In the genomic region with DNA sequence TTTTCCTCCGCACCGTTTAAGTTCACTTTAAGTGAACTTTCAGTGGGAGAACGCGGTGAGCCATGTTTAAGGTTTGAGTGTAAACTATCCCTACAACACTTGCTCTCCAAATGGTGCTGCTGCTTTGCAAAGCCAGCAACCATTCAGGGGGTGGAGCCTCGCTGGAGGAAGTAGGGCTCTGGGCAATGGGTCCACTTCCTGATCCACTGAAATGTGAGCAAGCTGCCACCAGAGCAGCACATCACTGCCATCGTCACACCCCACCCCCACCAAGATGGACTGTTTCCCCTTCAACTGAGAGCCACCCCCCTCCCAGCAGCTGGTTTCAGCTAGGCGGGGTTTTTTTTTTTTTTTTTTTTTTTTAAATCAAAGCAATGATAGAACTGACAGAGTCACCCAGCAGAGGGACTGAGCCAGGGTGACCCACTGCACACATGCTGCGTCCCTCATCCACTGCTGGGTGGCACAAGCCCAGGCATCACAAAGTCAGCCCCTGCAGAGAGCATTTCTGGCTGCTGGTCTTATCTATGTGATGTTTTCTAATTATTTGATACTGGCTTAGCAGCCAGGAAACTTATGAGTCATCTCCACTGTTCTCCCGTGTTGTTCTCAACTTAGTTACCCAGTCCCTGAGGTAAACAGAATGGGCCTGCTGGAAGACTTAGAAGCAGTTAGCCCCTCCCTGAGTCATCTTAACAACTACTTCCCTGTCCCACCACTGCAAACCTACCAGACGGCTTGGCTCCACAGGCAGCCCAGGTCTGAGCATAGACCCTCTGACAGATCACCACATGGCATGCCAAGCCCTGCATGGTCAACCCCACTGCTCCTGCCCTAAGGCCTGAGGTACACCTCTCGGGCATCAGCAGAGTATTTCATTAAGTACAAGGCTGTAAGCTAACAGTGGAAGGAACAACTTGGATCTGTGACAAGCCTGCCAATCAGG, we compare ENCODE assay signal across 14 mouse cellular contexts.
A peak's percentile ranks its signal among the peaks of the same experiment; 100 is the strongest.
DNase-seq lines count a peak whose midpoint lies in the region; ATAC-seq and TF ChIP-seq lines count a peak whose summit lies in the region.
"Had no signal": no experiment of that assay in that cellular context is flagged by ENCODE, and none has a peak within 500 bp of the region (broad histone marks: within the 10 kb centered on the region; RNA-seq: fewer than 3 reads in every experiment).

No protein-coding gene starts in this region.

- ATAC-seq in embryonic facial prominence, embryonic 14.5 days (ENCODE audit: low read depth), result 0 out of 2 replicates have a peak, but pooled peaks have one; percentile 17
- 0 out of 2 replicates have a peak, but pooled peaks have one; percentile 24 for ATAC-seq in kidney, embryonic 15.5 days (replicated peaks; ENCODE audit: low FRiP score)
- peak; percentile 68 for ATAC-seq in granulocyte monocyte progenitor cell, adult 5-6 weeks (replicated peaks; ENCODE audit: poor library complexity, severe bottlenecking)
- ATAC-seq: intestine, postnatal 0 days had no signal

- TF ChIP-seq POLR2A in kidney, adult 2 months (IDR thresholded peaks at IDR 0.05; ENCODE audit: low read depth, low read length), result no peak

- H3K27me3 ChIP-seq in embryonic facial prominence, embryonic 14.5 days (replicated peaks; ENCODE audit: control insufficient read depth, insufficient read depth, low read length), result no peaks in the 10 kb centered on the region
- H3K27me3 ChIP-seq in embryonic facial prominence, embryonic 10.5 days (replicated peaks; ENCODE audit: low read depth, poor library complexity, severe bottlenecking), result no peaks in the 10 kb centered on the region
- no peaks in the 10 kb centered on the region for H3K27me3 ChIP-seq in kidney, embryonic 15.5 days
- no peaks in the 10 kb centered on the region for H3K27me3 ChIP-seq in kidney, adult 2 months (replicated peaks; ENCODE audit: control insufficient read depth, insufficient read depth, low read length)
- H3K27me3 ChIP-seq: lung, embryonic 15.5 days had no signal

- H3K4me2 ChIP-seq in embryonic facial prominence, embryonic 14.5 days (ENCODE audit: low read depth, low read length), result no peak overlapping the region
- H3K4me2 ChIP-seq in kidney, embryonic 15.5 days, result no peak overlapping the region
- H3K4me2 ChIP-seq: lung, embryonic 15.5 days had no signal

- H3K4me3 ChIP-seq in embryonic facial prominence, embryonic 14.5 days (ENCODE audit: low read depth, low read length), result no peak overlapping the region
- no peak overlapping the region for H3K4me3 ChIP-seq in embryonic facial prominence, embryonic 10.5 days
- H3K4me3 ChIP-seq in kidney, embryonic 15.5 days (replicated peaks), result no peak overlapping the region
- H3K4me3 ChIP-seq in kidney, adult 2 months (ENCODE audit: insufficient read depth, low read depth, low read length), result no peak overlapping the region
- H3K4me3 ChIP-seq in ES-E14 (ENCODE audit: insufficient read depth in 1 of 2, low read depth in 1 of 2, low read length in 2 of 2, poor library complexity in 1 of 2, severe bottlenecking in 1 of 2), result no peak overlapping the region
- H3K4me3 ChIP-seq: left cerebral cortex, adult 2 months; lung, embryonic 15.5 days had no signal

- H3K27ac ChIP-seq in embryonic facial prominence, embryonic 14.5 days (replicated peaks; ENCODE audit: low read depth, low read length), result no peak overlapping the region
- no peak overlapping the region for H3K27ac ChIP-seq in embryonic facial prominence, embryonic 10.5 days (replicated peaks)
- H3K27ac ChIP-seq in kidney, embryonic 15.5 days, result 0 out of 2 replicates have a peak overlapping the region, but pooled peaks have one; percentile 62
- H3K27ac ChIP-seq in kidney, adult 2 months (ENCODE audit: insufficient read depth, low read depth, low read length), result no peak overlapping the region
- H3K27ac ChIP-seq in ES-E14 (ENCODE audit: insufficient read depth, low read depth, low read length, poor library complexity, severe bottlenecking), result no peak overlapping the region
- H3K27ac ChIP-seq: left cerebral cortex, adult 2 months; lung, embryonic 15.5 days had no signal

- 83% methylated on average over 11 of the region's 11 CpGs for WGBS in embryonic facial prominence, embryonic 14.5 days
- 91% methylated on average over 11 of the region's 11 CpGs for WGBS in embryonic facial prominence, embryonic 10.5 days
- 73% methylated on average over 10 of the region's 11 CpGs for WGBS in kidney, embryonic 15.5 days
- WGBS in kidney, adult 2 months, result 74% methylated on average over 11 of the region's 11 CpGs

- no peak for TF ChIP-seq CTCF in kidney, adult 2 months (conservative IDR thresholded peaks at IDR 0.05; ENCODE audit: insufficient read depth, insufficient read length, low read depth, low read length)

- in situ Hi-C loops in ES-E14 (cut with MboI; ENCODE audit: low sequenced_read_pairs in 2 of 2, unreplicated experiment in 2 of 2), result no loop called here

- H3K9me3 ChIP-seq in embryonic facial prominence, embryonic 14.5 days (ENCODE audit: control insufficient read depth, low read length), result no peaks in the 10 kb centered on the region
- H3K9me3 ChIP-seq in embryonic facial prominence, embryonic 10.5 days, result no peaks in the 10 kb centered on the region
- H3K9me3 ChIP-seq in kidney, embryonic 15.5 days (replicated peaks), result no peaks in the 10 kb centered on the region
- no peaks in the 10 kb centered on the region for H3K9me3 ChIP-seq in ES-E14 (ENCODE audit: control insufficient read depth, insufficient read depth, low read depth, low read length)
- H3K9me3 ChIP-seq: G1E; lung, embryonic 15.5 days had no signal

- DNase-seq in embryonic facial prominence, embryonic 14.5 days (ENCODE audit: low spot score), result no peak
- no peak for DNase-seq in embryonic facial prominence, embryonic 10.5 days (ENCODE audit: low spot score)
- no peak for DNase-seq in kidney, adult 2 months
- no peak for DNase-seq in ES-E14 (ENCODE audit: low read depth, low spot score)
- DNase-seq in spleen, postnatal 4 days (ENCODE audit: low spot score in 2 of 2), result no peak
- DNase-seq in ovary, postnatal 14 days (ENCODE audit: low spot score), result no peak
- DNase-seq: cerebellum, adult 9-11 months; midbrain, embryonic 14.5 days had no signal

- H3K4me1 ChIP-seq in embryonic facial prominence, embryonic 14.5 days (ENCODE audit: control insufficient read depth, insufficient read depth, low read length), result peaks cover 22% of the 10 kb centered on the region; the same call in 1 of the 2 replicates
- peaks cover 11% of the 10 kb centered on the region for H3K4me1 ChIP-seq in embryonic facial prominence, embryonic 10.5 days
- H3K4me1 ChIP-seq in kidney, embryonic 15.5 days, result peaks cover 34% of the 10 kb centered on the region
- peaks cover 8% of the 10 kb centered on the region for H3K4me1 ChIP-seq in kidney, adult 2 months (ENCODE audit: control insufficient read depth, insufficient read depth, low read length)
- peaks cover 13 to 23% of the 10 kb centered on the region in 2 experiments; a peak in 3 of 4 replicates for H3K4me1 ChIP-seq in ES-E14 (ENCODE audit: control insufficient read depth in 2 of 2, insufficient read depth in 2 of 2, low read length in 2 of 2, poor library complexity in 1 of 2)

- H3K36me3 ChIP-seq in embryonic facial prominence, embryonic 14.5 days (ENCODE audit: control insufficient read depth, insufficient read depth, low read length), result no peaks in the 10 kb centered on the region
- no peaks in the 10 kb centered on the region for H3K36me3 ChIP-seq in embryonic facial prominence, embryonic 10.5 days (replicated peaks)
- H3K36me3 ChIP-seq in kidney, embryonic 15.5 days, result no peaks in the 10 kb centered on the region
- H3K36me3 ChIP-seq in kidney, adult 2 months (ENCODE audit: control insufficient read depth, insufficient read depth, low read length), result no peaks in the 10 kb centered on the region
- no peaks in the 10 kb centered on the region for H3K36me3 ChIP-seq in ES-E14 (ENCODE audit: control insufficient read depth, insufficient read depth, low read length, poor library complexity, severe bottlenecking)
- H3K36me3 ChIP-seq: G1E; lung, embryonic 15.5 days had no signal

- no peak overlapping the region for H3K9ac ChIP-seq in embryonic facial prominence, embryonic 14.5 days (ENCODE audit: low read depth, low read length)
- no peak overlapping the region for H3K9ac ChIP-seq in kidney, embryonic 15.5 days
- no peak overlapping the region for H3K9ac ChIP-seq in ES-E14 (ENCODE audit: insufficient read depth, low read depth, low read length, poor library complexity, severe bottlenecking)
- H3K9ac ChIP-seq: lung, embryonic 15.5 days had no signal

TF ChIP-seq in ES-E14, 5 proteins besides CTCF, POLR2A, EP300 and RAD21:
- TF ChIP-seq MAFK (IDR thresholded peaks at IDR 0.05; ENCODE audit: insufficient read depth, low read depth, low read length) (no peak), ZC3H11A (IDR thresholded peaks at IDR 0.05; ENCODE audit: borderline replicate concordance, low read depth, low read length) (no peak), ZNF384 (IDR thresholded peaks at IDR 0.05; ENCODE audit: low read depth, low read length) (peak; percentile 82), HCFC1 (IDR thresholded peaks at IDR 0.05; ENCODE audit: borderline replicate concordance, insufficient read depth, low read length) (no peak)

Comparison
In these comparisons a context has a peak if more than half of its experiments do, and no peak if none do; other contexts are left out.
1. ATAC-seq: peak in every context shown above with its lines; median percentile 68 in granulocyte monocyte progenitor cell, adult 5-6 weeks; 24 in kidney, embryonic 15.5 days; 17 in embryonic facial prominence, embryonic 14.5 days.